Mouse (Mus musculus) heart, adult 9 months (tissue): Measurements from ENCODE around the gene Ppp6r2.

ENCODE experiments used
- DNase-seq, 2 experiments: peaks; one replicate each; pipeline ENCODE4 v3.0.0; 2022; ENCODE audit warnings: low spot score in 2 of 2

Ppp6r2 gene

GRCm38 (mm10) chr15:89181561-89182270 is 29.6 kb upstream of the Ppp6r2 start:
- DNase-seq, result no peak

- DNase-seq, result peak; percentile 73 to 78
These were observed 29.0 kb upstream of the Ppp6r2 start for GRCm38 (mm10) chr15:89182328-89182741.

GRCm38 (mm10) chr15:89182842-89183241 is 28.5 kb upstream of the Ppp6r2 start:
- DNase-seq, result no peak

- no peak for DNase-seq
These were observed 27.0 kb upstream of the Ppp6r2 start for GRCm38 (mm10) chr15:89184141-89184936.

GRCm38 (mm10) chr15:89184937-89185227 is 26.5 kb upstream of the Ppp6r2 start:
- no peak for DNase-seq

DNA sequence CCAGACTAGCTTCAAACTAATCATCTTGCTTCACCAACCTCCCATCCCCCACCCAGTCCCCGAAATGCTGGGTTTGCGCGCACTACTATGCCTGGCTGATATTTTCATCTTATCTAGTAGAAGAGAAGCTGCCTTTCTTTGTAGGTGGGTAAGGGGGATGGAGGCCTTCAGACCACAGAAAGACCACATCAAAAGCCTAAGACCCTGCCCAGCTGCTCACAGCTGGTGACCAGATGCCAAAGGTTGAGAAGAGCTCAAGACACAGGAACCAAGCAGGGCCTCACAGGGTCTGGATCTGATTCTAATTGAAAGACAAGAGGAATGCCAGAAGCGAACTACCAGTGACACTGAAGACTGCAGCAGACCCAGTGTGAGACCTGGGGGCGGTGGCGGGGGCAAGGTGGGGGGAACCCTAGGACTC is 16.1 kb upstream of the Ppp6r2 start:
- no peak for DNase-seq

GRCm38 (mm10) chr15:89195690-89196312 is 15.6 kb upstream of the Ppp6r2 start:
- peak; percentile 93 to 94 for DNase-seq

GRCm38 (mm10) chr15:89196313-89196706 is 15.0 kb upstream of the Ppp6r2 start, which contains the start of gene Dennd6b:
Gene Dennd6b, minus strand, starts transcription at chr15:89196496.
- peak; percentile 96 to 98 for DNase-seq

DNA sequence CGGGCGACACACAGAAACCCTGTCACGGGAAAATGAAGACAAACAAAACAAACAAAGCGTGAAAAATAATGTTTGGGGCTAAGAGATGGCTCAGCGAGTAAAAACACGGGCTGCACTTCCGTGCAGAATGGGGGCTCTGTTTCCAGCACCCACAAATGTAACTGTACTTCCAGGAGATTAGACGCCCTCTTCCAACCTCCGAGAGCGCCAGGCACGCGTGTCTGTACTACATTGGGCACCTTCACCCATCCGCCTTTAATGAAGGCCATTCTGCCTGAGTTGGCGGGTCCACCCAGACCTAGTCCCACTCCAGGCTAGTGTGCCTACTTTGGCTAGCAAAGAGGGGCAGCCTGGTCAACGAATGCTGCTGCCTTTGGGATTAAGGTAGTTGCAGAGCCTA is 14.3 kb upstream of the Ppp6r2 start:
- no peak for DNase-seq

DNA sequence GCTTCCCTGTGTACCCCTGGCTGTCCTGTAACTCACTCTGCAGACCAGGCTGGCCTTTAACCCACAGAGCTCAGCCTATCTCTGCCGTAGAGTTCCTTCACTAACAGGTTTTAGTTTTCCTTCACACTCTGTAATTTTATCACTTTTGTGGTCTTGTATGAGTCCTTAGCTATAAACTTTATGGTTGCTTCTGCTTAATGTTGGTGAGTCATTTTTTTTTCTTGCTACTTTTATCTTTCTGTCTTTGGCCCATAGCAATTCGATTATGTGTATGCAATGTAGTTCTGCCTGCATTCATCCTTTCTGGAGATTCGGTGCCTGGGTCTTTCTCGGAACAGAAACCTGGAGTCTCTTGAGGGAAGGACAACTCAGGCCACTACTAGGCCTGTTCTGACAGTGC is 3.9 kb upstream of the Ppp6r2 start:
- no peak for DNase-seq

- peak; percentile 77 to 91 for DNase-seq
These were observed 1.2 kb upstream of the Ppp6r2 start for GRCm38 (mm10) chr15:89209886-89210761.

DNA sequence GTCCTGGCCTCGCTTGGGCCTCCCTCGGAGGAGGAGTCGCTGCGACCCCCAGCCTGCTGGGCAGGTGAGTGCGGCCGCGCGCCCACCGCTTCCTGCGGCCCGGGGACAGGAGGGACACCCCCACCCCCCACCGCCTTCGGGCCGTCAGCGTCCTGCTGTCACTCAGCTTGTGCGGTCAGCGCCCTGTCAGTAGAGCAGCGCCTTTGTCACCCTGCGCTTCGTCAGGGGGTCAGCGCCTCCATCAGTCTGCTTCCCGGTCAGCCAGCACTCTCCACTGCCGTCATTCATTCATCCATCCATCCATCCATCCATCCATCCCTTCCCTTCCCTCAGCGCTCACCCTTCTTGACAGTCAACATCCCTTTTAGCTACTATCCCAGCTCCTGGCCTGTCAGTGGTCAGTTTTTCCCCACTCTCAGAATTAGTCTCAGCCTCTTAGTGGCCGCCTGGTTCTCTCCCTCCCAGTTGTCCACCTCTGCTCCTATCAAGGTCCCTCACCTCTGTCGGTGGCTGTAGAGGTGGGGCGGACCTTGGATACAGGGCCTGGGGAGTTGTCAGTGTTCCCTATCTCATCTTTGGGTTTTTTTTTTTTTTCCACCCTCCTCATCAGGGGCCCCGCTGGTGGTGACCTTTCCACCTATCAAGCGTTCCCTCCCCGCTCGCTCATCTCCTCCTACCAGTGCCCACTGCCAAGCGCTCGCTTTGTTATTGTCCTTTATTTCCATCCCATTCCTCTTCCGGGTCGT is 536 bp downstream of the Ppp6r2 start:
- DNase-seq, result peak in 1 of 2 experiments; percentile 36

GRCm38 (mm10) chr15:89212495-89212894 is 1.1 kb downstream of the Ppp6r2 start:
- no peak for DNase-seq

- no peak for DNase-seq
These were observed 2.2 kb downstream of the Ppp6r2 start for GRCm38 (mm10) chr15:89213517-89213916.

DNA sequence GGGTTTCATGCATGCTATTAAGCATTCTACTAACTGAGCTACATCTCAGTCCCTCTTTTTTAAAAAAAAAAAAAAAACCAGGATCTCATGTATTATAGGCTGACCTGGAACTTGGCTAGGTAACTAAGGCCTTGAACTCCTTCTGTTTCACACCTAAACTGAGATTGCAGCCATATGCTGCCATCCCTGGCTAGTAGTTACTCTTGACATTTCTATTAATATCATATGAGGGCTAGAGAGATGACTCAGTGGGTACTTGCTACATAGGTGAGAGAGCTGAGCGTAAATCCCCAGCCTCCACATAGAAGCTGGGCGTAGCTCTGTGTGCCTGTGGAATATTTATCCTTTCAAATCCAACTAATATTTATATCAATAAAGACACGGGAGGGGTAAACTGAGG is 3.6 kb downstream of the Ppp6r2 start:
- DNase-seq, result no peak

DNA sequence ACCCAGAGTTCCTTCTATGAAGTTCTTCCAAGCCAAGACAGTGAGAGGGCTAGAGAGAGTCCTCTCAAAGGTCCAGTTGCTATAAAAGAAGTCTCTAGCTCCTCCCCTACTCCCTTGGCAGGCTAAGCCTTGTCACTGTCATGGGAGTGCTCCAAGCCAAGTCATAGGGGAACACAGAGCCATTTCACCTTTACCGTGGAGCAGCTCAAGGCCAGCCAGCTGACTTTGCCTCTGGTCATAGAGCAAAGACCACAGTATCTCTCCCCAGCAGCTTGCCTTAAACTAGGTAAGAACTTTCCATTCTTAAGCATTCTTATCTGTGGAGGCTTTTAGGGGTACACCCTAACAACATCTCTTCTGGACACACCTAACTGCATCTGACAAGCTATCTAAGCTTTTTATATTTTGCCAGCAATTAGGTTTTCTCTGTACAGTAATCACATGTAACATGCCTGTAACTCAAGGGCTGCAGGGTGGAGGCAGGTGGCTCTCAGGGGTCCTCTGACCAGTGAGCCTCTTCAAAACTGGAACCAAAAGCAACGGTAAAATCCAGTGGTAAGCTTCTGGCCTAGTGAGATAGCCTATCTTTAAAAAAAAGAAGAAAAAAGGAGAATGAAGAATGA is 4.4 kb downstream of the Ppp6r2 start:
- peak; percentile 69 to 75 for DNase-seq

DNA sequence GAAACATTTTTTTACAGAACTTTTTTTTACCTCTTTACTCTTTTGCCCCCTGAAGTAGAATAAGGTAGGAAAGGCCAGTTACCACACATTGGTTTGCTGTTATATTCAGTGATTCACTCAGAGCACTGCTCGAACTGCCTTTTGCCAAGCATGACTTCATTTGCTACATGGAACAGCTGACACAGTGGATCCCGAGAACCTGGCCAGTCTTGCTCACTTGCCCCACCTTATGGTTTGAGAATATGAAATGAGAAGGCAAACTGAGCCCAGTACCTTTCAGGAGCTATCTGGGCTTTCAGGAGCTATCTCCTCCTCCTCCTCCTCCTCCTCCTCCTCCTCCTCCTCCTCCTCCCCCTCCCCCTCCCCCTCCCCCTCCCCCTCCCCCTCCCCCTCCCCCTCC is 22.2 kb downstream of the Ppp6r2 start:
- peak in 1 of 2 experiments; percentile 48 for DNase-seq

GRCm38 (mm10) chr15:89234052-89234451 is 22.7 kb downstream of the Ppp6r2 start:
- no peak for DNase-seq

DNA sequence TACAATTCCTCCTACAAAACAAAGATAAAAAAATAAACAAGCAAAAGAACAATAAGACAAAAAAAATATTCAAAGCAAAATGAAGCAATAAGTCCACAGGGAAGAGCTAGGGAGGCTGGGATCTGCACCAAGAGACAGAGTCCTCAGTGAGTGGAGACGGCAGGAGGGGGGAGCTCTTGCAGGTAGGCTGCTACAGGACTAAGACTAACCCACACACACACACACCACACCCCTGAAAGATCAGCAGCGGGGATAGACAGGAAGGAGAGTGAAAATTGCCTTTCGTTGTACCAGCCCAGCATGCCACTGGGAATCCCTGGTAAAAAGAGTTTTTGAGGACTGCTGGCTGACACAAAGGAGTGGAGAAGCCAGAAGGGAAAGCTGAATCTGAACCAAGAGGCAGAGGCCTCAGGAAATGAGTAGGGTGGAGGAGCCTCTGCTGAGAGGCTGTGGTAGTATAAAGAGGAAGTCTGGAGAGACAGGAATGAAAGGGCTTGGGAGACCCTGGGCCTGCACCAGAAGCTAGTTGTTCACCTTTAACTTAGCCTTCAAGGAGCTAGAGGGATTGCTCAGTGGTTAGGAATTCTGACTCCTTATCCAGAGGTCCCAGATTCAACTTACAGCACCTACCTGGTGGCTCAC is 28.5 kb downstream of the Ppp6r2 start:
- peak in 1 of 2 experiments; percentile 12 for DNase-seq

DNA sequence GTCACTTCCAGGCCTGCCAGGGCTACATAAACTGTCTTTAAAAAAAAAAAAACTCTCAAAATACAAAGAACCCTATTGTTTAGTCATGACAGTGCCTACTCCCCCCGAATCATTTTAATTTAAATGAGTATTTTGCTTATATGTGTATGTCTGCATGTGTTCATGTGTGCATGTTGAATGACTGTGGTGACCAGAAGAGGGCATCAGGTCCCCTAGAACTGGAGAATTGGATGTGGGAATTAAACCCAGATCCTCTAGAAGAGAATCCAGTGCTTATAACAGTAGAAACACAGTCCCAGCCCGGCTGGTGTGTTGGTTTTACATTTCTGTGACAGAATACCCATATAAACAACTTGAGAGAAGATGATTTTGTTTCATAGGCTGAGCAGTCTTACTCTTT is 29.7 kb downstream of the Ppp6r2 start:
- no peak for DNase-seq
